Comparison of ENCODE assay signal across 8 mouse cellular contexts in the genomic region with DNA sequence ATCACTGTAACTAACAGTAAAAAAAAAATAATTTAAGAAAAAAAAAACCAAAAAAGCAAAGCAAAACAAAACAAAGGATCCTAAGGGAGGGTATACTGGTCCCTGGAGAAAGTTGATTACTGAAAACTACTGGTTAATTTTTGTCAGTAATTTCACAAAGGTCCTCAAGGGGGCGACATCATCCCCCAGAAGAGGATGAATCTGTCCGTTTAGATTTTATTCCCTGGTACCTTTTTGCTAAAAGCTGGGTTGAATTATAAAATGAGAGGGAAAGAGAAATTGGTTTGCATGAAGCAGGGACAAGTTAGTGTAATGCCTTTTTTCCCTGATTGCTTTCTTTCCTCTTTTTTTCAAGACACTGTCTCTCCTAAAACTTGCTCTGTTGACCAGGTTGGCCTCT. TPM values are rescaled to one million over a fixed set of nuclear protein-coding genes. Genes with fewer than 3 reads are reported as not detected.
DNase-seq lines count a peak whose midpoint lies in the region; ATAC-seq lines count a peak whose summit lies in the region.

No protein-coding gene starts in this region.

- H3K4me3 ChIP-seq in embryonic facial prominence, embryonic 11.5 days (ENCODE audit: low read depth, low read length), result no peak overlapping the region
- H3K4me3 ChIP-seq in embryonic facial prominence, embryonic 10.5 days, result no peak overlapping the region

- 2% methylated on average over 2 of the region's 2 CpGs for WGBS in embryonic facial prominence, embryonic 11.5 days
- 7% methylated on average over 2 of the region's 2 CpGs for WGBS in embryonic facial prominence, embryonic 10.5 days

- H3K9ac ChIP-seq in embryonic facial prominence, embryonic 11.5 days (replicated peaks; ENCODE audit: low read length), result no peak overlapping the region

- H3K4me1 ChIP-seq in embryonic facial prominence, embryonic 11.5 days (ENCODE audit: control insufficient read depth, insufficient read depth, low read length), result no peaks in the 10 kb centered on the region
- peaks cover 7% of the 10 kb centered on the region for H3K4me1 ChIP-seq in embryonic facial prominence, embryonic 10.5 days

- no peaks in the 10 kb centered on the region for H3K27me3 ChIP-seq in embryonic facial prominence, embryonic 11.5 days (ENCODE audit: control insufficient read depth, insufficient read depth, low read length)
- H3K27me3 ChIP-seq in embryonic facial prominence, embryonic 10.5 days (replicated peaks; ENCODE audit: low read depth, poor library complexity, severe bottlenecking), result no peaks in the 10 kb centered on the region

- no peak for ATAC-seq in embryonic facial prominence, embryonic 11.5 days (replicated peaks; ENCODE audit: insufficient number of reproducible peaks, low FRiP score, low TSS enrichment, low read depth)

- no peak overlapping the region for H3K27ac ChIP-seq in embryonic facial prominence, embryonic 11.5 days (replicated peaks; ENCODE audit: low read depth, low read length)
- H3K27ac ChIP-seq in embryonic facial prominence, embryonic 10.5 days (replicated peaks), result no peak overlapping the region

- no peaks in the 10 kb centered on the region for H3K36me3 ChIP-seq in embryonic facial prominence, embryonic 11.5 days (replicated peaks; ENCODE audit: control insufficient read depth, insufficient read depth, low read depth, low read length)
- no peaks in the 10 kb centered on the region for H3K36me3 ChIP-seq in embryonic facial prominence, embryonic 10.5 days (replicated peaks)

- no peaks in the 10 kb centered on the region for H3K9me3 ChIP-seq in embryonic facial prominence, embryonic 11.5 days (replicated peaks; ENCODE audit: control insufficient read depth, low read length)
- H3K9me3 ChIP-seq in embryonic facial prominence, embryonic 10.5 days, result no peaks in the 10 kb centered on the region

- H3K4me2 ChIP-seq in embryonic facial prominence, embryonic 11.5 days (ENCODE audit: low read depth, low read length), result no peak overlapping the region

- DNase-seq in embryonic facial prominence, embryonic 11.5 days (ENCODE audit: low spot score), result peak; percentile 81
- DNase-seq in embryonic facial prominence, embryonic 10.5 days (ENCODE audit: low spot score), result no peak
- peak; percentile 29 to 36 for DNase-seq in left cerebral cortex, adult 18-20 months (ENCODE audit: low spot score in 2 of 2)
- no peak for DNase-seq in left cerebral cortex, adult 8-10 months (ENCODE audit: low spot score in 2 of 2)
- peak; percentile 42 to 58 for DNase-seq in CD8-positive naive resting alpha-beta T cell, adult 2 months (ENCODE audit: low read depth in 2 of 2, low spot score in 2 of 2)
- peak; percentile 78 for DNase-seq in embryo, embryonic 10.5 days (ENCODE audit: low spot score)
- DNase-seq in natural killer cell, adult 2 months (ENCODE audit: low spot score in 2 of 2), result peak; percentile 55 to 58
- DNase-seq in ovary, postnatal 10 days (ENCODE audit: low spot score), result no peak

RNA-seq across cellular contexts. Expression of gene Zc3h4, which starts 4.8 kb away (rescaled TPM):
- 13.7 and 14.6 TPM in 2 replicates for polyA plus RNA-seq in embryonic facial prominence, embryonic 11.5 days (2014; fragmentation: Nextera tagmentation; extraction: Ambion mirVana)
- 20.5 and 22.2 TPM in 2 replicates for polyA plus RNA-seq in embryonic facial prominence, embryonic 10.5 days (2016; fragmentation: Nextera tagmentation; extraction: Ambion mirVana)
- total RNA-seq in left cerebral cortex, adult 18-20 months (2021), result 10 to 100 TPM; 52.7 to 60.7 TPM
- 10 to 100 TPM; 48.3 to 56.6 (median 52.4) TPM for total RNA-seq in left cerebral cortex, adult 8-10 months (2022)

RNA-seq across cellular contexts. Expression of gene Sae1, which starts 8.3 kb away (rescaled TPM):
- polyA plus RNA-seq in embryonic facial prominence, embryonic 11.5 days (2014; fragmentation: Nextera tagmentation; extraction: Ambion mirVana), result 433 and 434 TPM in 2 replicates
- 479 and 497 TPM in 2 replicates for polyA plus RNA-seq in embryonic facial prominence, embryonic 10.5 days (2016; fragmentation: Nextera tagmentation; extraction: Ambion mirVana)
- total RNA-seq in left cerebral cortex, adult 18-20 months (2021), result 100 to 1,000 TPM; 114 to 119 TPM
- total RNA-seq in left cerebral cortex, adult 8-10 months (2022), result 100 to 1,000 TPM in 3 of 4 experiments, 10 to 100 TPM in 1; 92.2 to 108 (median 105) TPM

RNA-seq across cellular contexts. Expression of gene Tmem160, which starts 56.6 kb away (rescaled TPM):
- 50.7 and 60.0 TPM in 2 replicates for polyA plus RNA-seq in embryonic facial prominence, embryonic 11.5 days (2014; fragmentation: Nextera tagmentation; extraction: Ambion mirVana)
- polyA plus RNA-seq in embryonic facial prominence, embryonic 10.5 days (2016; fragmentation: Nextera tagmentation; extraction: Ambion mirVana), result 71.5 and 76.4 TPM in 2 replicates
- 10 to 100 TPM; 75.9 to 81.5 TPM for total RNA-seq in left cerebral cortex, adult 18-20 months (2021)
- 10 to 100 TPM; 53.3 to 81.3 (median 69.6) TPM for total RNA-seq in left cerebral cortex, adult 8-10 months (2022)

Comparison
In these comparisons a context has a peak if more than half of its experiments do, and no peak if none do; other contexts are left out.
1. DNase-seq: peak in embryonic facial prominence, embryonic 11.5 days (single experiment), left cerebral cortex, adult 18-20 months (2 of 2), CD8-positive naive resting alpha-beta T cell, adult 2 months (2 of 2), embryo, embryonic 10.5 days (single experiment) and natural killer cell, adult 2 months (2 of 2); none in embryonic facial prominence, embryonic 10.5 days (single experiment), left cerebral cortex, adult 8-10 months (0 of 2) and ovary, postnatal 10 days (single experiment).